Mouse (Mus musculus) lung, postnatal 10 days (tissue): Measurements from ENCODE around the gene Crisp4.
A peak's percentile ranks its signal among the peaks of the same experiment; 100 is the strongest.

ENCODE experiments used
- DNase-seq: peaks from one replicate; pipeline ENCODE4 v3.0.0; 2021

Gene Crisp4

GRCm38 (mm10) chr1:18145802-18146201, at the start of gene Crisp4:
Crisp4 (minus strand) TSS chr1:18145902.
- DNase-seq = no peak

DNA sequence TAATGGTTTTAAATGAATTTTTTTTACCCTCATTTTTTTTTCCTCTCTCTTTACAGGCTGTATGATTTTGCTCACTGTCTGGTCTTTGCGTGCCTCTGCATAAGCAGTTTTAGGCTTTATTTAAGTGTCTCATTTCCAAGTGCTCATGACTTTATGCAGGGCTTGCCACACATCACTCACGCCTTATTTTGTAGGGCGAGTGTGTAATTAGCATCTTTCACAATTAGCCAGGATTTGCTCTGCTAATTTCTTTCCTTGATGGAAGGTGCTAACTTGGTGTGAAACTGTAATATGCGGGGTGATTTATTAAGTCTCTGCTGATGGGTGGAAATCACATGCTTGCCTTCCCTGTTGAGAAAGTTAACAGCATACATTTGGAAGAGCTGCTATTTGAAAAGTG, 46.0 kb upstream of the Crisp4 start:
- DNase-seq = no peak

GRCm38 (mm10) chr1:18190714-18191712, 45.3 kb upstream of the Crisp4 start:
- DNase-seq = no peak

GRCm38 (mm10) chr1:18181167-18181566, 35.5 kb upstream of the Crisp4 start:
- DNase-seq = peak; percentile 37

- DNase-seq = no peak
Measured at GRCm38 (mm10) chr1:18170573-18170972, 24.9 kb upstream of the Crisp4 start.

GRCm38 (mm10) chr1:18168261-18168660, 22.6 kb upstream of the Crisp4 start:
- no peak for DNase-seq

GRCm38 (mm10) chr1:18159082-18159481, 13.4 kb upstream of the Crisp4 start:
- DNase-seq = no peak

GRCm38 (mm10) chr1:18148211-18148610, 2.5 kb upstream of the Crisp4 start:
- no peak for DNase-seq

DNA sequence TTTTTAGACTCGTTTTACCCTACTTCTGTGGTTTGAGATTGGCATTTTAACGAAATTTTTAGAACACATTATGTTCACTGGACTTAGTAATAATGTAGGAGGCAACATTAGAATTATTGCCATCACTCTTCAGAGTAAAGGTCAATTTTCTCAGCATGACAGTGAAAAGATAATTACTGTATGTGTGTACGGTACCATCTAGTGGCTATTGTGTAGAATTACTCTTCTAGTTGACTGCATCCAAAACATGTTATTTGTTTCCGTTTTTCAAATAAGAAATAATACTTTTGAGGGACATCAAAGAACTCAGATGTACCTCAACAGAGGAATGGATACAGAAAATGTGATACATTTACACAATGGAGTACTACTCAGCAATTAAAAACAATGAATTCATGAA, 14.0 kb downstream of the Crisp4 start:
- no peak for DNase-seq

DNA sequence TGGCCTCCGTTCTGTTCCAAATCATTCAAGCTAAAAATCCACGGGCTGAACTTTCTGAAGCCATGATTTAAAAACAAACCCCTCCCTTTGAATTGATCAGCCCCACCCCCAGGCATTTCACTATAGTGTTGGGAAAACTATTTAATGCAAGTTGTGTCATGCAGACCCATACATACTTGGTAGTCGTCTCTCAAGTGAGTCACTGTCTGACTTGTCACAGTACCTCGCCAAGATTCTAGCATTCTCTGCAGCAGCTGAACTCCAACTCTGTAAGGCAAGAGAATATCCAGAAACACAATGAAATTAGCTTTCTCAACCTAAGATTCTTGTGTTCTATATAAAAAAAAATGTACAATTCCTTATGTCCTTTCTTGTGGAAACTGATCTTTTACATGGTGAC, 15.7 kb downstream of the Crisp4 start:
- no peak for DNase-seq

DNA sequence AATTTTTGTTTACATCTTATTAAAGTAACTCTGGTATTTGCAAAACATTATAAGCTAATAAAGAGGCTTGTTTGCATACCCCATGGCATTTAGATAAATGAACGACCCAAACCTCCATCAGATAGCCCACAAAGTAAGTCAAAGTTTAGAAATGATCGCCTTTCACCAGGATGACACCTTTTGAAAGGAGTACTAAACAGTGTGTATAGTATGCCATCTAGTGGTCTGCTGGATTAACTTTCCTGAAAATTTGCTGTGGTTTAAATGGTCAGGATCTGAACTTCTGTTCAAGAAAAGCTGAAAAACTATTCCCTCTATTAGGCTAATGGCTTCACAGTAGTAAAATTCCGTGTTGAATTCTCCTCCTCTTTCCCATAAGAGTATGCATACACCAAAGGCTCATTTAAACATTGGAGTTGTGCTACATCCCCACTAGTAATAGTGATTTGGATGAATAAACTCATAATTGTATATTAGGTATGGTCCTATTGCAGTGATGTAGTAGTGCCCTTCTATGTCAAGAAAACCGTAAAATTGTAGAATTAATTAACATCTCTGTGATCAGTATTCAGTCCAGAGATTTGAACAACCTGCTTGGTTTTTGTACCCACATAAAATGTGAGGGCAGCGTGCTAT, 38.9 kb downstream of the Crisp4 start:
- DNase-seq = no peak

DNA sequence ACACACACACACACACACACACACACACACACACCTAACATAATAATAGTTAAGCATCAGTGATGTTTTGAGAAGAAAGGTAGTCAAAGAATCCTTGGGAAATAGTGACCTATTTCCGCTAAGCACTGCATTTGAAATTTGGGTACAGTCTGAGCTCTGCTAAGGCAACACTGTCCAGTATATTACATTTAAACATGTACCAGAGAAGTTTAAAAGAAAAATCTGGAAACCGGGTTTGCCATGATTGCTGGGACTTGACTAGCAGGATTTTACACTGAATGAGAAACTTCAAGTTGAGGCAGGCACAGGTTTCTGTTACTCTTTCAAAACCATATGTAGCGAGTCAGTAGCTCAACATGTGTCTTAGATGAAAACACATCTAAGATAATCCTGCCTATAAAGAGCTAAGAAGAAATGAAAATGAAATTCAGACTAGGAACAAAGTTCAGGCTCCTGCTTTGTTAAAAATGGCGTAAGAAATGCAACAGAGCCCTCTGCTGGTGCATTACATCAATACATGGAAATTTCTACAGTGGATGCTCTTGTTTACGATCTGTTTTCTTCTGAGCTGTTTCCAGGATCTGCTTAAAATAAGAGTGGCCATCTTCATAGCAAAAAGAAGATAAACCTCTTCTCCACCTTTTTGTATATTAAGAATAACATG, 39.7 kb downstream of the Crisp4 start:
- peak; percentile 7 for DNase-seq

DNA sequence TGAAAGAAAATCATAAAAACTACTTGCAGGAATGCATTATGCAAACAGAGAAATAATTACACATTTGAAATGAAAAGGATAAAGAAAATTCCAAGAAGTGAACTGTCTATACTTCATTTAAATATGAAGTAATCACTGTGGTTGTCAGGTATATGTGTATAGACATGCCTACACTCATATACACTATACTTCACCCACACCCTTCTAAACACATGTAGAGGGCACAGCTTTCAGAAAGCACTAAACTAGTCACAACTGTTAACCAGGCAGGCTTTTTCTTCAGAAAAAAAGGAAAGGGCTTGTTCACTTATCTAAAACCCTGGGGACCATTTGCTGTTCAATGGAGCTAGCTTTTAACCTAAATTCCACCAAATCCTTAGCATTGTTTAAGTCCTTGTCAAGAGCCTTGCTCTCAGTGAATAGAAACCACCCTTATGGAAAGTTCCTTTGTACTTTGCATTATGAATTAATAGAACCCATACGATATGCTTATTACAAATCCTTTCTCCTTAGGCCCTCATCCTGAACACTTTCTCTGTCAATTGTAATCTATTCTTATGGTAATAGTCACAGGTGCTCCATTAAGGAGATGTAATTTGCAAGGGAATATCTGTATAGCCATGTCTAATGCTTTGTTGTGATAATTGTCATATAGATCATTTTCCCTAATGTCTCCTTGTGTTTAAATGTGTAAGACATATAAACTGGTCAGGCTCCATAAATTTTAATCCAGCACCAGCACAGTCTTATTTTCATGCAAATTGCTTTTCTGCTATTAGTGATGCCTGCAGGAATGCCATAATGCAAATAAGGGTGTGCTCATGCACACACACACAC, 40.5 kb downstream of the Crisp4 start:
- DNase-seq = no peak
